Mouse (Mus musculus): ENCODE data around the gene Ppip5k2. TPM values are rescaled to one million over a fixed set of nuclear protein-coding genes. Genes with fewer than 3 reads are reported as not detected.

The Ppip5k2 gene
- polyA plus RNA-seq, 1 experiment from 2014 or later, result 17.1 TPM

DNA sequence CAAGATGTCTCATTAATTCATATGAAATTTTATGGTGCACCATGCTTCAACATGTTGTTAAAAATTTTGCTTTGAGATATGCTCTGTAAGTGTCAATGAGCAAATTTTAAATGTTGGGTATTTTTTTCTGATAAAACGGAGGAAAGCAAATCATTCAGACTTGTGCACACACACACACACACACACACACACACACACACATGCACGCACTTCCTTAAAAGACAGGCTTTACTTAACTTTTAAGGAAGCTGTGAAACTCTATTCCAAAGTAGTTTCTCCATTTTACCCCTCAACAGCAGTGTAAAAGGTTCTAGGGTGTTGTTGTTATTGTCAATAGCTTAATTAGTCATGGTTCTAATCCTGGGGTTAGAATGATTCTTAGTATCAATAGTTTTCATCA lies 94.1 kb downstream of the Ppip5k2 start:
- H3K27me3 ChIP-seq (ENCODE audit: insufficient read depth, low read length), result no peaks in the 10 kb centered on the region
- H3K4me1 ChIP-seq (replicated peaks; ENCODE audit: insufficient read depth, low read length), result no peaks in the 10 kb centered on the region
- H3K4me2 ChIP-seq (ENCODE audit: low read length), result no peak overlapping the region
- no peak overlapping the region for H3K9ac ChIP-seq (ENCODE audit: low read depth, low read length)
- 64% methylated on average over 2 of the region's 2 CpGs for WGBS
- no peak for DNase-seq (ENCODE audit: low spot score)
- no peaks in the 10 kb centered on the region for H3K9me3 ChIP-seq (replicated peaks; ENCODE audit: low read length)
- no peak for ATAC-seq (replicated peaks; ENCODE audit: low FRiP score, low read depth)
- TF ChIP-seq CTCF (IDR thresholded peaks at IDR 0.05; ENCODE audit: low read depth), result no peak
- no peak overlapping the region for H3K27ac ChIP-seq
- no peak overlapping the region for H3K4me3 ChIP-seq (replicated peaks; ENCODE audit: low read depth, low read length)
- H3K36me3 ChIP-seq (ENCODE audit: insufficient read depth, low read length), result no peaks in the 10 kb centered on the region

GRCm38 (mm10) chr1:97672849-97673248 lies 97.4 kb downstream of the Ppip5k2 start:
- no peak overlapping the region for H3K9ac ChIP-seq (ENCODE audit: low read depth, low read length)
- H3K27me3 ChIP-seq (ENCODE audit: insufficient read depth, low read length), result no peaks in the 10 kb centered on the region
- H3K4me3 ChIP-seq (replicated peaks; ENCODE audit: low read depth, low read length), result no peak overlapping the region
- DNase-seq (ENCODE audit: low spot score), result no peak
- 59% methylated on average over 2 of the region's 2 CpGs for WGBS
- no peak overlapping the region for H3K27ac ChIP-seq
- TF ChIP-seq CTCF (IDR thresholded peaks at IDR 0.05; ENCODE audit: low read depth), result no peak
- H3K4me1 ChIP-seq (replicated peaks; ENCODE audit: insufficient read depth, low read length), result no peaks in the 10 kb centered on the region
- no peak overlapping the region for H3K4me2 ChIP-seq (ENCODE audit: low read length)
- no peaks in the 10 kb centered on the region for H3K9me3 ChIP-seq (replicated peaks; ENCODE audit: low read length)
- ATAC-seq (replicated peaks; ENCODE audit: low FRiP score, low read depth), result no peak
- H3K36me3 ChIP-seq (ENCODE audit: insufficient read depth, low read length), result no peaks in the 10 kb centered on the region

DNA sequence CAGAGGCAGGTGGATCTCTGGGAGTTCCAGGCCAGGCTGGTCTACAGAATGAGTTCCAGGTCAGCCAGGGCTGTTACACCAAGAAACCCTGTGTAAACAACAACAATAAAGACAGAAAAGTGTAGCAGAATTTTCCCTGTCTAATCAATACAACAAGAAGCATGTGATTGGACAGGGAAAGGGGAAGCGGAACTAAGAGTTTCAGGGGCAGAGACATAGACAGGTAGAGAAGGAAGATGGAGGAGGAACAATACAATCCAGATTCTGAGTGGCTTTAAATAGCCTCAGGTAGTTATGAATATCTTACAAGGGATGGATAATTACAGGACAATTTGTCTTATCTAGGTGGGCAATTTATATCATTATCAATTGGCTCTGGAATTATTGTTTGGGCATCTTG lies 102.9 kb downstream of the Ppip5k2 start:
- ATAC-seq (replicated peaks; ENCODE audit: low FRiP score, low read depth) (no peak), DNase-seq (ENCODE audit: low spot score) (no peak)

DNA sequence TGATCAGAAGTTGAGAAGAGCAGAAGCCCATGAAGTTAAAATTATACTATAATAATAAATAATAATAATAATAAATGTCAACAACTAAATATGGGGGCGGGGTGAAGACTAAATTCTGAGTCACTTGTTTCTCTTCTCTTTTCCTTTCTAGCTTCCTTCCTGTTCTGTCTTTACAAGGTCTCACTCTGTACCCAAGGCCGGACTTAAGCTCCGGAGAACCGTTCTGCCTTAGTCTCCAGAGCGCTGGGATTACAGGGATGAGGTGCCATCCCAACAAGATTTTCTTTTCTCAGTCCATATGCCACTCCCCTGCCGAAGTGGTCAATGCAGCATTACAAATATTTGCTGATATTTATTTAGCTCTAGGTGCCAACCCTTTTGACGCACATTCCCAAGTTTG lies 107.9 kb downstream of the Ppip5k2 start:
- TF ChIP-seq CTCF (IDR thresholded peaks at IDR 0.05; ENCODE audit: low read depth), result no peak
- H3K4me1 ChIP-seq (replicated peaks; ENCODE audit: insufficient read depth, low read length), result no peaks in the 10 kb centered on the region
- H3K27me3 ChIP-seq (ENCODE audit: insufficient read depth, low read length), result no peaks in the 10 kb centered on the region
- H3K9me3 ChIP-seq (replicated peaks; ENCODE audit: low read length), result no peaks in the 10 kb centered on the region
- ATAC-seq (replicated peaks; ENCODE audit: low FRiP score, low read depth) (no peak), DNase-seq (ENCODE audit: low spot score) (peak; percentile 54)
- peak overlapping the region; percentile 87 for H3K27ac ChIP-seq
- WGBS, result 20% methylated on average over 7 of the region's 7 CpGs
- peak overlapping the region; percentile 79 for H3K9ac ChIP-seq (ENCODE audit: low read depth, low read length)
- peak overlapping the region; percentile 97 for H3K4me2 ChIP-seq (ENCODE audit: low read length)
- peak overlapping the region; percentile 87 for H3K4me3 ChIP-seq (replicated peaks; ENCODE audit: low read depth, low read length)
- H3K36me3 ChIP-seq (ENCODE audit: insufficient read depth, low read length), result no peaks in the 10 kb centered on the region

More for the DNA sequence above, 102.9 kb downstream of the Ppip5k2 start:
- WGBS, result 92% methylated on average over 1 of the region's 1 CpGs
- Histone ChIP-seq H3K9ac (ENCODE audit: low read depth, low read length) (no peak overlapping the region), H3K27ac (no peak overlapping the region), H3K4me1 (replicated peaks; ENCODE audit: insufficient read depth, low read length) (no peaks in the 10 kb centered on the region), H3K4me3 (replicated peaks; ENCODE audit: low read depth, low read length) (no peak overlapping the region), H3K36me3 (ENCODE audit: insufficient read depth, low read length) (no peaks in the 10 kb centered on the region), H3K4me2 (ENCODE audit: low read length) (no peak overlapping the region), H3K27me3 (ENCODE audit: insufficient read depth, low read length) (no peaks in the 10 kb centered on the region), H3K9me3 (replicated peaks; ENCODE audit: low read length) (no peaks in the 10 kb centered on the region)
- no peak for TF ChIP-seq CTCF (IDR thresholded peaks at IDR 0.05; ENCODE audit: low read depth)

DNA sequence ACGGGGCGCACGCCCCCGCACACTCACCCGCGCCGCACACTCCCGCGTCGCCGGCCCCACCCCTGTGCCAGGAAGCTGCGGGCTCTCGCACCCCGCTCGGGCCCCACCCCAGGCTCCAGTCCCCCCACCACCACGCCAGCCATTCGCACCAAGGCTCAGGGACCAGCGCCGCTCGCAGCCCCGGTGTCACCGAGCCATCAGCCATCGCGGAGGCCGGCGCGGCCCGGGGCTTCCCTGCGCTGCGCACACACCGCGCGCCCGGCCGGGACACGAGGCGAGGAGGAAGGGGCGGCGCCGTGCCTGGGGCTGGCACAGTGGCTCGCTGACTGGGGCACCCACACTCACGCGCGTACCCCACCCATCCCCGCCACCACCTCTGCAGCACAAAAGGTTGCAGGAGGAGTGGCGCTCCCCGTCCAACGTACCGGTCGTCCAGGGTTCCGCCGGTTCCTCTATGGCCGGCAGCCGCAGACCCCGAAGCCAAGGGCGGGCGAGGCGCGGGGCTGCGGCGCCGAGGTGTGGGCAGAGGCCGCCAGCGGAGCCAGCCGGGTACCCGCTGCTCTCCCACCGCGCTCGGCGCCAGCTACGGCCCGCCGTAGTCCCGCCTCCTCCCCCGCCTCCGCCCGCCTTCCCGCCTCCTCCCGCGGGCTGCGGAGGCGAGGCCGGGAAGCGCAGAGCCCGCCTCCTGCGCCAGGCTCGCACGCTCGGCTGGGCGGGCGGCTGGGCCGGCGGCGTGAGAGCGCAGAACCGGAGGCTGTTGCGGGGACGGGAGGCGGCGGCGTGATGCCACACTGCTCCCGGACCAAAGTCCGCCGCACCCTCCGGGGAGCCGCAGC lies 108.6 kb downstream of the Ppip5k2 start, which contains the start of gene D1Ertd622e:
Gene D1Ertd622e, minus strand, starts transcription at position 669 of the 836 bp plus-strand sequence.
- no peak for TF ChIP-seq CTCF (IDR thresholded peaks at IDR 0.05; ENCODE audit: low read depth)
- H3K4me3 ChIP-seq (replicated peaks; ENCODE audit: low read depth, low read length), result peak within 1 kb of the TSS; percentile 87
- H3K36me3 ChIP-seq (ENCODE audit: insufficient read depth, low read length), result no peaks in the 10 kb centered on the region
- no peaks in the 10 kb centered on the region for H3K4me1 ChIP-seq (replicated peaks; ENCODE audit: insufficient read depth, low read length)
- no peaks in the 10 kb centered on the region for H3K27me3 ChIP-seq (ENCODE audit: insufficient read depth, low read length)
- peak within 1 kb of the TSS; percentile 97 for H3K4me2 ChIP-seq (ENCODE audit: low read length)
- peak; percentile 84 for DNase-seq (ENCODE audit: low spot score)
- H3K9me3 ChIP-seq (replicated peaks; ENCODE audit: low read length), result no peaks in the 10 kb centered on the region
- peak within 1 kb of the TSS; percentile 79 for H3K9ac ChIP-seq (ENCODE audit: low read depth, low read length)
- WGBS, result 3% methylated on average over 85 of the region's 106 CpGs
- H3K27ac ChIP-seq, result peak within 1 kb of the TSS; percentile 87
- ATAC-seq (replicated peaks; ENCODE audit: low FRiP score, low read depth), result peak; percentile 92

GRCm38 (mm10) chr1:97660687-97661405 lies 109.4 kb downstream of the Ppip5k2 start:
- H3K9me3 ChIP-seq (replicated peaks; ENCODE audit: low read length), result no peaks in the 10 kb centered on the region
- under 1% methylated on average over 91 of the region's 93 CpGs for WGBS

More at GRCm38 (mm10) chr1:97660687-97661405, 109.4 kb downstream of the Ppip5k2 start:
- Histone ChIP-seq H3K27me3 (ENCODE audit: insufficient read depth, low read length) (no peaks in the 10 kb centered on the region), H3K36me3 (ENCODE audit: insufficient read depth, low read length) (no peaks in the 10 kb centered on the region), H3K9ac (ENCODE audit: low read depth, low read length) (peak overlapping the region; percentile 79), H3K4me2 (ENCODE audit: low read length) (peak overlapping the region; percentile 97), H3K4me3 (replicated peaks; ENCODE audit: low read depth, low read length) (peak overlapping the region; percentile 87), H3K4me1 (replicated peaks; ENCODE audit: insufficient read depth, low read length) (no peaks in the 10 kb centered on the region), H3K27ac (peak overlapping the region; percentile 87)
- peak; percentile 86 for DNase-seq (ENCODE audit: low spot score)
- peak; percentile 44 for ATAC-seq (replicated peaks; ENCODE audit: low FRiP score, low read depth)
- TF ChIP-seq CTCF (IDR thresholded peaks at IDR 0.05; ENCODE audit: low read depth), result peak; percentile 29

Measured in kidney, postnatal 0 days (tissue).